Mouse (Mus musculus): ENCODE measurements around the gene Bcat2. TPM values are rescaled to one million over a fixed set of nuclear protein-coding genes. Genes with fewer than 3 reads are reported as not detected.

The Bcat2 gene
- polyA plus RNA-seq, 2 experiments, result 60.4 to 67.6 TPM

DNA sequence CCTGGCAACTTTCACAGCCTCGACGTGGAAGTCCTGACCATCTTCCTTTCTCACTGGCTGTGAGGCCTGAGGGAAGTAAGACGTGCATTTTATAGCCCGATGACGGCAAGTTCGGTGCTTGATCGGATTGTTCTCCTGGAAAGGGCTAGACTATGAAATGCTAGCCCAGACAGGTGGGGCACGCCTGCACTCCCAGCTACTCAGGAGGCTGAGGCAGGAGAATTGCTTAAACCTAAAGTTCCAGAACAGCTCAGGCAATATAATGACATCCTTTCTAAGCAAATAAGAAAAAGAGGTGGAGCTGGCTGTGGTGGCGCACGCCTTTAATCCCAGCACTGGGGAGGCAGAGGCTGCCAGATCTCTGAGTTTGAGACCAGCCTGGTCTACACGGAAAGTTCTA, 53.6 kb downstream of the Bcat2 start:
- peaks cover 6% of the 10 kb centered on the region; the same call in 1 of the 2 replicates for H3K27me3 ChIP-seq (ENCODE audit: control insufficient read depth, insufficient read depth, low read length)
- no peak for ATAC-seq (ENCODE audit: low FRiP score, low read depth)

DNA sequence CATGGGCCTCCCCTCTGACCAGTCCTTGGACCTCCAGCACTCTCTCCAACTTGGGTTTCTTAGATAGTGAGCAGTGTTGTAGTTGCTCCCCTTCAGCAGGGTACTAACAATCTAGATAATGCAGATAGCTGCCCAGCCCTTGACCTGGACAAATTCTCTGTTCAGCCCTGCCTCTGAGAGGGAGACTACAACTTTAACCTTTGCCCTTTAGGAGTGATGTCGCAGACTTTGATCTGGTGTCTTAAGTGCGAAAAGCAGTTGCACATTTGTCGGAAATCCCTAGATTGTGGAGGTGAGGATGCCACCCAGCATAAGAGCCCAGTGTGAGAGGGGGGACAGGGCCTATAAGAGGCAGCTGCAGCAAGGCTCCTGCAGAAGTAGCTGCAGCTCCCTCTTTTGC, 54.8 kb downstream of the Bcat2 start:
- Histone ChIP-seq H3K36me3 (ENCODE audit: control insufficient read depth, insufficient read depth, low read length) (no peaks in the 10 kb centered on the region), H3K4me3 (replicated peaks; ENCODE audit: low read length) (no peak overlapping the region)
- WGBS, result 41% methylated on average over 3 of the region's 3 CpGs

More for the DNA sequence above, 53.6 kb downstream of the Bcat2 start:
- no peak for TF ChIP-seq POLR2A (IDR thresholded peaks at IDR 0.05; ENCODE audit: borderline replicate concordance, extremely low read depth, insufficient read depth, insufficient read length)
- H3K9me3 ChIP-seq (ENCODE audit: control insufficient read depth, low read length), result no peaks in the 10 kb centered on the region
- no peak overlapping the region for H3K27ac ChIP-seq (replicated peaks; ENCODE audit: low read depth, low read length)
- H3K4me1 ChIP-seq (ENCODE audit: control insufficient read depth, insufficient read depth, low read length), result no peaks in the 10 kb centered on the region
- no peak overlapping the region for H3K4me3 ChIP-seq (replicated peaks; ENCODE audit: low read length)
- no peak overlapping the region for H3K4me2 ChIP-seq (replicated peaks; ENCODE audit: low read depth, low read length, severe bottlenecking)
- no peaks in the 10 kb centered on the region for H3K36me3 ChIP-seq (ENCODE audit: control insufficient read depth, insufficient read depth, low read length)
- no peak overlapping the region for H3K9ac ChIP-seq (ENCODE audit: low read depth, low read length, severe bottlenecking)
- DNase-seq (ENCODE audit: low spot score), result no peak
- WGBS, result 88% methylated on average over 11 of the region's 11 CpGs

DNA sequence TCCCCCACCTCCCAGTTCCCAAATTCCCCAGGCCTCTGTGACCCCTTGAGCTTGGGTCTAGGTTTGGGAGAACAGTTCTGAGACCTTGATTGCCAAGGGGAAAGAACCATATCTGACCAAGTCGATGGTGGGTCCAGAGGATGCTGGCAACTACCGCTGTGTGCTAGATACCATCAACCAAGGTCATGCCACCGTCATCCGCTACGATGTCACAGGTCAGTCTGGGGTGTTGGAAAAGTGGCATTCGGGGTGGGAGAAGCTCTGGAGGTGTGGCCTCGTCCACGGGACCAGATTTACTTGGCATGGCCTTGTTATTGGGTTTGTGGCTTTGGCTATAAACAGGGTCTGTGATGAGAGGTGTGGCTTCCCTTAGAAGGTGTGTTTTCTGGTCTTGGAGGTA, 55.5 kb downstream of the Bcat2 start:
- no peak overlapping the region for H3K4me2 ChIP-seq (replicated peaks; ENCODE audit: low read depth, low read length, severe bottlenecking)
- no peaks in the 10 kb centered on the region for H3K36me3 ChIP-seq (ENCODE audit: control insufficient read depth, insufficient read depth, low read length)
- H3K27ac ChIP-seq (replicated peaks; ENCODE audit: low read depth, low read length), result no peak overlapping the region
- 91% methylated on average over 8 of the region's 8 CpGs for WGBS
- H3K9ac ChIP-seq (ENCODE audit: low read depth, low read length, severe bottlenecking), result no peak overlapping the region
- no peaks in the 10 kb centered on the region for H3K9me3 ChIP-seq (ENCODE audit: control insufficient read depth, low read length)
- no peak for TF ChIP-seq POLR2A (IDR thresholded peaks at IDR 0.05; ENCODE audit: borderline replicate concordance, extremely low read depth, insufficient read depth, insufficient read length)
- no peak for DNase-seq (ENCODE audit: low spot score)
- no peaks in the 10 kb centered on the region for H3K4me1 ChIP-seq (ENCODE audit: control insufficient read depth, insufficient read depth, low read length)
- ATAC-seq (ENCODE audit: low FRiP score, low read depth), result no peak
- no peaks in the 10 kb centered on the region for H3K27me3 ChIP-seq (ENCODE audit: control insufficient read depth, insufficient read depth, low read length)
- H3K4me3 ChIP-seq (replicated peaks; ENCODE audit: low read length), result no peak overlapping the region

More for the DNA sequence above, 54.8 kb downstream of the Bcat2 start:
- ATAC-seq (ENCODE audit: low FRiP score, low read depth) (no peak), DNase-seq (ENCODE audit: low spot score) (no peak)
- Histone ChIP-seq H3K27ac (replicated peaks; ENCODE audit: low read depth, low read length) (no peak overlapping the region), H3K4me2 (replicated peaks; ENCODE audit: low read depth, low read length, severe bottlenecking) (no peak overlapping the region), H3K4me1 (ENCODE audit: control insufficient read depth, insufficient read depth, low read length) (no peaks in the 10 kb centered on the region), H3K9me3 (ENCODE audit: control insufficient read depth, low read length) (no peaks in the 10 kb centered on the region), H3K27me3 (ENCODE audit: control insufficient read depth, insufficient read depth, low read length) (no peaks in the 10 kb centered on the region), H3K9ac (ENCODE audit: low read depth, low read length, severe bottlenecking) (no peak overlapping the region)
- no peak for TF ChIP-seq POLR2A (IDR thresholded peaks at IDR 0.05; ENCODE audit: borderline replicate concordance, extremely low read depth, insufficient read depth, insufficient read length)

DNA sequence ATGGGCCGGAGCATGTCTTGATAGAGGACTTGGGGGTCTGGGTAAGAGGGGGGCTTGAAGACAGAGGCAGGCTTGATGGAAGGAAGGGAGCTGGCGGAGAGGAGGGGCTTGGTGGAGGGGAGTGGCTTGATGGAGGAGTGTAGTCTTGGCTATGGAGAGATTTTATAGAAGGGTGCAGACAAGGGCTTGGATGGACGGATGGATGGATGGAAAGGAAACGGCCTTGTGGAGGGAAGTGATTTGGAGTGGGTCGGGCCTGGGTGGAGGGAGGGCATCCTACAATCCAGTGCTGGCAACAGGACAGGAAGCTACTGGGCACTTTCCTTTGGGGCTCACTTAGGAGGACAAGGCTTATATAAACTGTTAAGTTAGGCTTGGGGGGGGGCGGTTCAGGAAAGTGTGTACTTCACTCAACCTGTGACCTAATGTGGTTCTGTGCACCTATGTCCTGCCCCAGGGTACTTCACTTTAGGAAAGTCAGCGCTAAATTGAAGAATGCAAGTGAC, 56.7 kb downstream of the Bcat2 start:
- no peak overlapping the region for H3K27ac ChIP-seq (replicated peaks; ENCODE audit: low read depth, low read length)
- DNase-seq (ENCODE audit: low spot score) (no peak), ATAC-seq (ENCODE audit: low FRiP score, low read depth) (no peak)
- WGBS, result 89% methylated on average over 7 of the region's 7 CpGs
- H3K36me3 ChIP-seq (ENCODE audit: control insufficient read depth, insufficient read depth, low read length), result no peaks in the 10 kb centered on the region
- H3K9me3 ChIP-seq (ENCODE audit: control insufficient read depth, low read length), result no peaks in the 10 kb centered on the region
- H3K4me3 ChIP-seq (replicated peaks; ENCODE audit: low read length), result no peak overlapping the region
- no peak overlapping the region for H3K9ac ChIP-seq (ENCODE audit: low read depth, low read length, severe bottlenecking)
- TF ChIP-seq POLR2A (IDR thresholded peaks at IDR 0.05; ENCODE audit: borderline replicate concordance, extremely low read depth, insufficient read depth, insufficient read length), result no peak
- no peak overlapping the region for H3K4me2 ChIP-seq (replicated peaks; ENCODE audit: low read depth, low read length, severe bottlenecking)
- no peaks in the 10 kb centered on the region for H3K27me3 ChIP-seq (ENCODE audit: control insufficient read depth, insufficient read depth, low read length)
- H3K4me1 ChIP-seq (ENCODE audit: control insufficient read depth, insufficient read depth, low read length), result no peaks in the 10 kb centered on the region

DNA sequence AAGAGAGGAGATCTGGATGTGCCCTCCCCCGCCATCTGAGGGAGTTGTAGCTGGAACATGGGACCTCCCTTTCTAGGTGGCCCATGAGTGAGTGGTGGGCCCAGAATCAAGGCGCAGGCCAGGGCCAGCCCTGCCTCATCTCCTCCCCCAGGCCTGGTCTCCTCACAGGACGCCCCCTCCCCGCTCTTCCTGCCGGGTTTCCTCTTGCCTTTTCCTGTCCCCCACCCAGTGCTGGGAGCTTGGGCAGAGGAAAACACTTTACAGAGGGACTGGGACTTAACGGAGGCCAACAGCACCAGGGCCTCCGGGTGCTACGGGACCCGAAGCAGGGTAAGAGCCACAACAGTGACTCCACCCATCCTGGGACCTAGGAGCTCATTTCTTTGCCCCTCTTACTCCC, 57.3 kb downstream of the Bcat2 start, which contains the start of gene Rasip1:
Gene Rasip1, plus strand, starts transcription at position 228 of the 400 bp plus-strand sequence.
- TF ChIP-seq POLR2A (IDR thresholded peaks at IDR 0.05; ENCODE audit: borderline replicate concordance, extremely low read depth, insufficient read depth, insufficient read length), result no peak
- H3K27ac ChIP-seq (replicated peaks; ENCODE audit: low read depth, low read length), result peak within 1 kb of the TSS; percentile 65; the same call in 1 of the 2 replicates
- peak within 1 kb of the TSS; percentile 62 for H3K4me3 ChIP-seq (replicated peaks; ENCODE audit: low read length)
- ATAC-seq (ENCODE audit: low FRiP score, low read depth) (no peak), DNase-seq (ENCODE audit: low spot score) (no peak)
- H3K9me3 ChIP-seq (ENCODE audit: control insufficient read depth, low read length), result no peaks in the 10 kb centered on the region
- H3K27me3 ChIP-seq (ENCODE audit: control insufficient read depth, insufficient read depth, low read length), result no peaks in the 10 kb centered on the region
- peak within 1 kb of the TSS; percentile 99 for H3K4me2 ChIP-seq (replicated peaks; ENCODE audit: low read depth, low read length, severe bottlenecking)
- no peaks in the 10 kb centered on the region for H3K36me3 ChIP-seq (ENCODE audit: control insufficient read depth, insufficient read depth, low read length)
- 77% methylated on average over 9 of the region's 9 CpGs for WGBS
- H3K9ac ChIP-seq (ENCODE audit: low read depth, low read length, severe bottlenecking), result peak within 1 kb of the TSS; percentile 80
- H3K4me1 ChIP-seq (ENCODE audit: control insufficient read depth, insufficient read depth, low read length), result peaks cover 2% of the 10 kb centered on the region; the same call in 1 of the 2 replicates

All from limb, embryonic 14.5 days (tissue).